Mouse (Mus musculus) forebrain, embryonic 10.5 days (tissue): ENCODE data around the gene Mier2. TPM values are rescaled to one million over a fixed set of nuclear protein-coding genes. Genes with fewer than 3 reads are reported as not detected.

Experiments used
- DNase-seq: peaks from one replicate; pipeline ENCODE4 v3.0.0-alpha.2; 2017; ENCODE audit warnings: low spot score; ENCODE audit errors: extremely low spot score
- H3K27ac ChIP-seq: fragments of 300-500 bp; sonication (generic); 2 replicates; pipeline ENCODE4 v1.5.1; 2016; ENCODE audit warnings: mild to moderate bottlenecking
- H3K27me3 ChIP-seq: fragments of 300-500 bp; sonication (generic); 2 replicates; pipeline ENCODE4 v1.6.1; 2016; ENCODE audit warnings: mild to moderate bottlenecking; ENCODE audit not compliant: poor library complexity, severe bottlenecking
- H3K36me3 ChIP-seq: fragments of 300-500 bp; sonication (generic); replicated peaks from 2 replicates; pipeline ENCODE4 v1.6.1; 2016; ENCODE audit warnings: mild to moderate bottlenecking, moderate library complexity
- H3K4me1 ChIP-seq: fragments of 300-500 bp; sonication (generic); 2 replicates; pipeline ENCODE4 v1.6.1; 2016
- H3K4me3 ChIP-seq: fragments of 300-500 bp; sonication (generic); 2 replicates; pipeline ENCODE4 v1.5.1; 2016; ENCODE audit warnings: mild to moderate bottlenecking, moderate library complexity
- H3K9me3 ChIP-seq: fragments of 300-500 bp; sonication (generic); 2 replicates; pipeline ENCODE4 v1.6.1; 2016; ENCODE audit warnings: mild to moderate bottlenecking, moderate library complexity
- WGBS: fragments of 180-500 bp; shearing (Covaris S2); methylation state at CpG from one replicate; pipeline ENCODE4 v1.1.7; 2016; 5-methylcytosine and 5-hydroxymethylcytosine counted together
- polyA plus RNA-seq: library from polyadenylated mRNA; unstranded; fragments of >200 nt; fragmentation: Nextera tagmentation; extraction: Ambion mirVana; gene quantifications from 2 replicates; pipeline ENCODE4 v1.2.1, GENCODE M21; 2016

The Mier2 gene
- polyA plus RNA-seq: 65.0 and 73.5 TPM in 2 replicates

- DNase-seq: peak; percentile 78
- peaks cover 39% of the 10 kb centered on the region for H3K4me1 ChIP-seq
- WGBS: under 1% methylated on average over 108 of the region's 108 CpGs
- H3K9me3 ChIP-seq: no peaks in the 10 kb centered on the region; the same call in 1 of the 2 replicates
- H3K27me3 ChIP-seq: no peaks in the 10 kb centered on the region
- peak within 1 kb of the TSS; percentile 97 for H3K27ac ChIP-seq
- peak within 1 kb of the TSS; percentile 95 for H3K4me3 ChIP-seq
- H3K36me3 ChIP-seq: peaks cover 27% of the 10 kb centered on the region
Observed at GRCm38 (mm10) chr10:79554330-79555237, at the start of gene Mier2. Gene Mier2, minus strand, starts transcription at chr10:79555199.

- 73% methylated on average over 4 of the region's 4 CpGs for WGBS
- no peak for DNase-seq
- Histone ChIP-seq H3K4me3 (no peak overlapping the region), H3K4me1 (no peaks in the 10 kb centered on the region), H3K36me3 (no peaks in the 10 kb centered on the region), H3K9me3 (no peaks in the 10 kb centered on the region), H3K27me3 (peaks cover 22% of the 10 kb centered on the region), H3K27ac (no peak overlapping the region)
Observed at GRCm38 (mm10) chr10:79597936-79598230, 42.9 kb upstream of the Mier2 start.

GRCm38 (mm10) chr10:79597051-79597935, 42.3 kb upstream of the Mier2 start:
- WGBS: 40% methylated on average over 13 of the region's 13 CpGs
- H3K27me3 ChIP-seq: peaks cover 22% of the 10 kb centered on the region

DNA sequence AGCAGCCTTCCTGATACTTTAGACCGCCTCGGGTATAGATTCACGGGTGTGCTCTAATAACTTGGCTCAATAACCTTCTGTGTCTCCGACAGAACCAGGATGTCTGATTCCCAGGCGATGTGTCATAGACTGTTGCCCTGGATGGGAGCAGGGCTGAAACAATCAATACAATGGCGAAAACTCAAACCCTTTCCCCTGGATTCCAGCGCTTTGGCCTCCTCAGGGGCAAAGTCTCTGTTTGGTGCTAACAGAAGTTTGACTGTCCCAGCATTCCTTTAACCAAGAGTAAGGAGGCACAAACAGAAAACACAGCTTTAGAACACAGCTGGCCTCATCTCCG, 40.6 kb upstream of the Mier2 start:
- DNase-seq: no peak
- Histone ChIP-seq H3K4me1 (no peaks in the 10 kb centered on the region), H3K9me3 (no peaks in the 10 kb centered on the region), H3K27ac (no peak overlapping the region), H3K4me3 (no peak overlapping the region), H3K36me3 (no peaks in the 10 kb centered on the region), H3K27me3 (peaks cover 22% of the 10 kb centered on the region)
- WGBS: 65% methylated on average over 8 of the region's 8 CpGs

More at GRCm38 (mm10) chr10:79597051-79597935, 42.3 kb upstream of the Mier2 start:
- Histone ChIP-seq H3K9me3 (no peaks in the 10 kb centered on the region), H3K36me3 (no peaks in the 10 kb centered on the region), H3K4me3 (no peak overlapping the region), H3K27ac (no peak overlapping the region), H3K4me1 (no peaks in the 10 kb centered on the region)
- no peak for DNase-seq

DNA sequence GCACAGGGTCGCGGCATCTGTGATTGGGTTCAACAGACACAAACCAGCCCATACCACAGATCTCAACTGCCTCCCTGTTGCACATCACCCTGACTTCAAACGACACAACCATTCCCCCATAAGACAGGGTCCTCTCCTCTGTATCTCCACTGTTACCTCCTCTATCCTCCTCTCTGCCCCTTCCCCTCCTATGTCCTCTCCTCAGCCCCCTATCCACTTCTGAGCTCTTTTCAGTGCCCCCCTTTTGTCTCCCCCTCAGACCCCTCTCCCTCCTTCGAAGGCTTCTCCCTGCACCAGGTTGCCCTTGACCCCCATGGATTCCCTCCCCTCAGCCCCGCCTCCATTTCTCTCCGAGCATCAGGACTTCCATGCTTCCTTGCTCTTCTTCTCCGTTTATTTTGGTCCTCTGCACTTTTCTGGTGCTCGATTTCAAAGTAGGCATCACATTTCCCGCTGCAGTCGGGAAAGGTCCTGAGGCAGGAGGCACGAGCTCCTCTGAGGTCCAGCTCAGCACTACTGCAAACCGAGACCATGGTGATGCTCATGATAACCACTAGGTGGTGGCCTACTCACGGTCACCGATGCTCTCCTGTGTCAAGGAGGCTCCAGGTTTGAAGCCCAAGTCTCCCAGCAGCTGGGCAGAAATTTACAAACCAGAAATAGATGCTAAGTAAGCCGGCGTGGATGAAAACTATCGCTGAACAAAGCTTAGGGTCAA, 40.0 kb upstream of the Mier2 start:
- peak; percentile 58 for DNase-seq
- Histone ChIP-seq H3K4me1 (no peaks in the 10 kb centered on the region), H3K4me3 (0 out of 2 replicates have a peak overlapping the region, but pooled peaks have one; percentile 7), H3K27me3 (peaks cover 22% of the 10 kb centered on the region), H3K36me3 (no peaks in the 10 kb centered on the region), H3K9me3 (no peaks in the 10 kb centered on the region), H3K27ac (no peak overlapping the region)
- WGBS: 20% methylated on average over 17 of the region's 17 CpGs

GRCm38 (mm10) chr10:79594111-79594510, 39.1 kb upstream of the Mier2 start:
- DNase-seq: no peak
- no peaks in the 10 kb centered on the region for H3K36me3 ChIP-seq
- peaks cover 22% of the 10 kb centered on the region for H3K27me3 ChIP-seq
- no peak overlapping the region for H3K4me3 ChIP-seq
- H3K27ac ChIP-seq: no peak overlapping the region
- H3K4me1 ChIP-seq: no peaks in the 10 kb centered on the region
- H3K9me3 ChIP-seq: no peaks in the 10 kb centered on the region
- WGBS: 69% methylated on average over 6 of the region's 6 CpGs

DNA sequence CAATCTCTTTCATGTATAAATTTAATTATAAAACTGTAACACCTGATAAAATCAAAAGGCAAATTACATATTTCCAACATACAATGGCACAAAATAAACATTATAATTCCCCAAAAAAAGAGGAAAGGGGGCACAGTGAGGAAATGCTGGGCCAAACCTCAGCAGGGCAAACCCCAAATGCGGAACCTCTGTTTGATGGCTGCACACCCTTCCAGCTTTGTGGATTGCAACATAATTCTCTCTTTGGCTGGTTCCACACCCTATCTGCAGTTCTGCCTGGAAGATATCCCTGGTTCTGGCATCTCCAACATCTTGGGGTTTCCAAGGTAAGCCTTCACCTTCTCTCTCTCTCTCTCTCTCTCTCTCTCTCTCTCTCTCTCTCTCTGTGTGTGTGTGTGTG, 35.7 kb upstream of the Mier2 start:
- Histone ChIP-seq H3K4me3 (no peak overlapping the region), H3K4me1 (no peaks in the 10 kb centered on the region), H3K36me3 (no peaks in the 10 kb centered on the region), H3K27me3 (peaks cover 19% of the 10 kb centered on the region), H3K27ac (no peak overlapping the region), H3K9me3 (no peaks in the 10 kb centered on the region)
- 100% methylated on average over 1 of the region's 1 CpGs for WGBS
- DNase-seq: no peak

DNA sequence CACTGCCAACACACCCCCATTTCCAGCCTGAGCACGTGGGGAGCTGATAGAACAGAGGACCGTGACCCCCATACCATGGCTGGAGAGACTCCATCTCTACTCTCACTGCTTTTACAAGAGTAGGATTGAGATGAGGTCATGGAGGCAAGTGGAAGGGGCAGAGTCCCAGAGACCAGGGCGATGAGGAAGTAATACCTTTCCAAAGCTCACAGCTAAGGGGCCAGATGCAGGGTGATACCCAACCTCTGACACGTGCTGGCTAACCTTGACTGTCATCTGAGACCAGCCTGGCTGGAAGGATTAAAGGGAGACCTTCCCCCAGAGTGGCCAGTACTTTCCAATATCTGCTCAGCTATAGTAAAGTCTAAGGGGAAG, 32.7 kb upstream of the Mier2 start:
- Histone ChIP-seq H3K4me3 (no peak overlapping the region), H3K27me3 (no peaks in the 10 kb centered on the region), H3K36me3 (no peaks in the 10 kb centered on the region), H3K27ac (no peak overlapping the region), H3K4me1 (no peaks in the 10 kb centered on the region), H3K9me3 (no peaks in the 10 kb centered on the region)
- DNase-seq: no peak
- 72% methylated on average over 4 of the region's 4 CpGs for WGBS

- Histone ChIP-seq H3K9me3 (no peaks in the 10 kb centered on the region), H3K36me3 (no peaks in the 10 kb centered on the region), H3K4me3 (no peak within 1 kb of the TSS), H3K4me1 (no peaks in the 10 kb centered on the region), H3K27ac (no peak within 1 kb of the TSS), H3K27me3 (no peaks in the 10 kb centered on the region)
- no peak for DNase-seq
- 86% methylated on average over 5 of the region's 5 CpGs for WGBS
Observed at GRCm38 (mm10) chr10:79587061-79587751, 32.2 kb upstream of the Mier2 start, which contains the start of gene Theg. Gene Theg, minus strand, starts transcription at chr10:79587331.

GRCm38 (mm10) chr10:79586243-79586642, 31.2 kb upstream of the Mier2 start:
- no peaks in the 10 kb centered on the region for H3K36me3 ChIP-seq
- no peak for DNase-seq
- H3K9me3 ChIP-seq: no peaks in the 10 kb centered on the region
- H3K4me3 ChIP-seq: no peak overlapping the region
- WGBS: 85% methylated on average over 8 of the region's 8 CpGs
- no peak overlapping the region for H3K27ac ChIP-seq
- H3K4me1 ChIP-seq: no peaks in the 10 kb centered on the region
- no peaks in the 10 kb centered on the region for H3K27me3 ChIP-seq

DNA sequence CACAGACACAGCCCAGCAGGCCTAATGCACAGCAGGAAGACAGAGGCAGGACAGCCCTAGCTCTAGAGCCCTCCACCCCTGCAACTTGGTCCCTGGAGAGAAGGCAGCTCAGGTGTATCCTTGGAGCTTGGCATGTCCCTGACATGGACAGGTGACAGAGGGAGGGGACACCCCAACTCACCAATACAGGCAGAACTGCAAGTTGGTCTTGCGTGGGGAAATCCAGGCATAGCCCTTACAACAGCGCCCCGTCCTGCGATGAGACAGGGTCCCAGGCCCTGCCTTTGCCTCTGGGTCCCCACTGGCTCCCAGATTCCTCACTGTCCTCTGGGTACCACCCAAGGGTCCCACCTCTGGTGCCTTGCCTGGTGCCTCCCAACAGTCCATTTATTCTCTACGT, 30.7 kb upstream of the Mier2 start:
- Histone ChIP-seq H3K27ac (no peak overlapping the region), H3K27me3 (no peaks in the 10 kb centered on the region), H3K4me3 (no peak overlapping the region), H3K4me1 (no peaks in the 10 kb centered on the region), H3K36me3 (no peaks in the 10 kb centered on the region), H3K9me3 (no peaks in the 10 kb centered on the region)
- 94% methylated on average over 5 of the region's 5 CpGs for WGBS
- no peak for DNase-seq

- Histone ChIP-seq H3K4me1 (no peaks in the 10 kb centered on the region), H3K4me3 (no peak overlapping the region), H3K9me3 (no peaks in the 10 kb centered on the region), H3K36me3 (no peaks in the 10 kb centered on the region), H3K27ac (no peak overlapping the region), H3K27me3 (peaks cover 4% of the 10 kb centered on the region; the same call in 1 of the 2 replicates)
- WGBS: 92% methylated on average over 6 of the region's 6 CpGs
- DNase-seq: no peak
Observed at GRCm38 (mm10) chr10:79585136-79585535, 30.1 kb upstream of the Mier2 start.
